Mouse (Mus musculus) 416B (cell line): ENCODE measurements around the gene Maz.

ENCODE experiments used
- DNase-seq: peaks from one replicate; pipeline ENCODE4 v3.0.0; 2011; ENCODE audit warnings: low read depth

Maz gene

GRCm38 (mm10) chr7:127008239-127009019, 18.4 kb downstream of the Maz start:
- DNase-seq: peak; percentile 93

GRCm38 (mm10) chr7:127007313-127008024, 19.4 kb downstream of the Maz start:
- no peak for DNase-seq

- no peak for DNase-seq
Measured at GRCm38 (mm10) chr7:127004122-127004875, 22.5 kb downstream of the Maz start.

- DNase-seq: no peak
Measured at GRCm38 (mm10) chr7:127003620-127004019, 23.2 kb downstream of the Maz start.

GRCm38 (mm10) chr7:126999568-126999967, 27.3 kb downstream of the Maz start:
- DNase-seq: peak; percentile 48

- peak; percentile 40 for DNase-seq
Measured at GRCm38 (mm10) chr7:126996449-126996848, 30.4 kb downstream of the Maz start.

GRCm38 (mm10) chr7:126988816-126989215, 38.0 kb downstream of the Maz start:
- no peak for DNase-seq

GRCm38 (mm10) chr7:126986319-126986718, 40.5 kb downstream of the Maz start:
- no peak for DNase-seq

- DNase-seq: no peak
Measured at GRCm38 (mm10) chr7:126984667-126985444, 42.0 kb downstream of the Maz start.

- DNase-seq: no peak
Measured at GRCm38 (mm10) chr7:126983113-126983512, 43.7 kb downstream of the Maz start.

- DNase-seq: no peak
Measured at GRCm38 (mm10) chr7:126982054-126982453, 44.8 kb downstream of the Maz start.

GRCm38 (mm10) chr7:126981601-126982000, 45.2 kb downstream of the Maz start:
- no peak for DNase-seq

- DNase-seq: no peak
Measured at GRCm38 (mm10) chr7:126978841-126979240, 48.0 kb downstream of the Maz start.

GRCm38 (mm10) chr7:126976878-126977459, 49.9 kb downstream of the Maz start:
- DNase-seq: peak; percentile 20

GRCm38 (mm10) chr7:126975950-126976866, 50.6 kb downstream of the Maz start, which contains the start of gene Cdiptos:
Gene Cdiptos (minus strand): TSS chr7:126976098.
- DNase-seq: peak; percentile 98

- DNase-seq: no peak
Measured at GRCm38 (mm10) chr7:126975893-126975949, 51.1 kb downstream of the Maz start, which contains the start of gene Cdipt. Gene Cdipt (plus strand): TSS chr7:126975914.

- DNase-seq: peak; percentile 57
Measured at GRCm38 (mm10) chr7:126975493-126975892, 51.3 kb downstream of the Maz start.
